In genomic region chr11:95593501-95593900, GRCm38 (mm10) we compare ENCODE assay signal across 21 mouse cellular contexts. TPM values are rescaled to one million over a fixed set of nuclear protein-coding genes. Genes with fewer than 3 reads are reported as not detected.
DNase-seq lines count a peak whose midpoint lies in the region.
"Had no signal": no experiment of that assay in that cellular context is flagged by ENCODE, and none has a peak within 500 bp of the region (broad histone marks: within the 10 kb centered on the region; RNA-seq: fewer than 3 reads in every experiment).

No protein-coding gene starts in this region.

- peaks cover 100% of the 10 kb centered on the region for H3K27me3 ChIP-seq in embryonic facial prominence, embryonic 10.5 days (replicated peaks; ENCODE audit: low read depth, poor library complexity, severe bottlenecking)

- peak overlapping the region; percentile 25; the same call in 1 of the 2 replicates for H3K27ac ChIP-seq in embryonic facial prominence, embryonic 10.5 days (replicated peaks)
- H3K27ac ChIP-seq: embryonic facial prominence, embryonic 12.5 days; embryonic facial prominence, embryonic 15.5 days; forebrain, embryonic 12.5 days; heart, embryonic 15.5 days; hindbrain, embryonic 12.5 days; hindbrain, embryonic 15.5 days had no signal

- no peaks in the 10 kb centered on the region for H3K36me3 ChIP-seq in embryonic facial prominence, embryonic 10.5 days (replicated peaks)
- H3K36me3 ChIP-seq: embryonic facial prominence, embryonic 12.5 days; embryonic facial prominence, embryonic 15.5 days; forebrain, embryonic 12.5 days; heart, embryonic 12.5 days; heart, embryonic 15.5 days; hindbrain, embryonic 12.5 days; hindbrain, embryonic 15.5 days had no signal

- peak; percentile 77 to 79 for DNase-seq in cerebellum, postnatal 10 days
- no peak for DNase-seq in cerebellum, postnatal 36 days
- peak; percentile 72 for DNase-seq in heart, adult 11 months
- no peak for DNase-seq in heart, adult 9 months (ENCODE audit: low spot score in 2 of 2)
- no peak for DNase-seq in embryonic facial prominence, embryonic 10.5 days (ENCODE audit: low spot score)
- DNase-seq in lung, postnatal 25 days (ENCODE audit: low spot score) = no peak
- DNase-seq: adrenal gland, adult 2 months; cerebellum, adult 18-20 months; cerebellum, adult 9-10 months; gastrocnemius, postnatal 10 days; gastrocnemius, postnatal 36 days; heart, postnatal 10 days; kidney, adult 2 months had no signal

- H3K4me1 ChIP-seq in embryonic facial prominence, embryonic 10.5 days = peaks cover 62% of the 10 kb centered on the region

- 84% methylated on average over 5 of the region's 5 CpGs for WGBS in embryonic facial prominence, embryonic 10.5 days

- H3K9me3 ChIP-seq in embryonic facial prominence, embryonic 10.5 days = no peaks in the 10 kb centered on the region
- H3K9me3 ChIP-seq: embryonic facial prominence, embryonic 12.5 days; embryonic facial prominence, embryonic 15.5 days; forebrain, embryonic 12.5 days; heart, embryonic 12.5 days; heart, embryonic 15.5 days; hindbrain, embryonic 12.5 days; hindbrain, embryonic 15.5 days had no signal

- H3K4me3 ChIP-seq in embryonic facial prominence, embryonic 10.5 days = no peak overlapping the region
- H3K4me3 ChIP-seq: embryonic facial prominence, embryonic 12.5 days; embryonic facial prominence, embryonic 15.5 days; forebrain, embryonic 12.5 days; heart, embryonic 12.5 days; heart, embryonic 15.5 days; hindbrain, embryonic 12.5 days; hindbrain, embryonic 15.5 days had no signal

RNA-seq across cellular contexts. Expression of gene Ngfr, which starts 6.0 kb away (rescaled TPM):
- polyA plus RNA-seq in embryonic facial prominence, embryonic 10.5 days (2016; fragmentation: Nextera tagmentation; extraction: Ambion mirVana) = 21.7 and 23.5 TPM in 2 replicates
- polyA plus RNA-seq: CD4-positive, CD25-positive, alpha-beta regulatory T cell, adult 4 months had no signal

Comparison
In these comparisons a context has a peak if more than half of its experiments do, and no peak if none do; other contexts are left out.
1. DNase-seq: peak in cerebellum, postnatal 10 days (2 of 2) and heart, adult 11 months (single experiment); none in cerebellum, postnatal 36 days (0 of 2), heart, adult 9 months (0 of 2), embryonic facial prominence, embryonic 10.5 days (single experiment) and lung, postnatal 25 days (single experiment).